In the genomic region with DNA sequence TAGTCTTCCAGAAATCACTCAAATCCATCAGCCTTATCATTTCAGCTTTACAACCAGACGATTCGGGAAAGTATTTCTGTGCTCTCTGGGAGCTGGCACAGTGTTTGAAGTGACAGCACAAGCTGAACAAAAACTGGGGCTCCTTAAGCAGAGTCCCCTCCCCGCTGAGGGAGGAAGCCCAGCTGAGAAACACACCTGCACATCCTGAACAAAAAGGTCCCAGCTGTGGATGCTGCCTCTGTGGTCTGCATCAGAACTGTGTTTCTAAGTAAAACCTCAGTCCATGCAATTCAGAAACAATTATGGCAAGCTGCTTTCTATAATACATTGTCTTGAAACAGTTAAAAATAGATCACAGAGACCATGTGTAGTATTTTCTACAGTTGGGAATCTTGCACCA, we compare ENCODE assay signal across 4 mouse cellular contexts.
A peak's percentile ranks its signal among the peaks of the same experiment; 100 is the strongest.
DNase-seq lines count a peak whose midpoint lies in the region; ATAC-seq and TF ChIP-seq lines count a peak whose summit lies in the region.
"Not testable (repeated sequence)": the region's sequence is repeated elsewhere in the genome, so short reads cannot be mapped to it uniquely, and the experiment has no call there.

No protein-coding gene starts in this region.

- peak; percentile 53 for ATAC-seq in CD4-positive, CD25-positive, alpha-beta regulatory T cell, adult 4 months
- peak; percentile 42 for ATAC-seq in activated CD4-positive, CD25-positive, alpha-beta regulatory T cell, adult 4 months
- ATAC-seq in forebrain, postnatal 0 days: peak; percentile 10; the same call in 1 of the 2 replicates
- peak; percentile 52 for ATAC-seq in inflammation-experienced regulatory T-cells, adult 6 months

- not testable (repeated sequence) for H3K9ac ChIP-seq in forebrain, postnatal 0 days

- WGBS in forebrain, postnatal 0 days: no CpG with 5 or more reads among the region's 3 CpGs

- not testable (repeated sequence) for H3K27ac ChIP-seq in forebrain, postnatal 0 days (ENCODE audit: low read depth, low read length)

- not testable (repeated sequence) for H3K27me3 ChIP-seq in forebrain, postnatal 0 days (ENCODE audit: insufficient read depth, low read length)

- H3K36me3 ChIP-seq in forebrain, postnatal 0 days (ENCODE audit: insufficient read depth): not testable (repeated sequence)

- not testable (repeated sequence) for TF ChIP-seq CTCF in forebrain, postnatal 0 days (IDR thresholded peaks at IDR 0.05; ENCODE audit: low read depth)

- not testable (repeated sequence) for DNase-seq in forebrain, postnatal 0 days

- not testable (repeated sequence) for H3K4me1 ChIP-seq in forebrain, postnatal 0 days (ENCODE audit: insufficient read depth)

- not testable (repeated sequence) for H3K4me2 ChIP-seq in forebrain, postnatal 0 days (ENCODE audit: low read depth)

- not testable (repeated sequence) for H3K4me3 ChIP-seq in forebrain, postnatal 0 days (ENCODE audit: low read depth, low read length)

- not testable (repeated sequence) for H3K9me3 ChIP-seq in forebrain, postnatal 0 days (ENCODE audit: low read length)
